Mouse (Mus musculus) kidney, postnatal 14 days (tissue): Measurements from ENCODE around the gene Timp3.
"Not testable (repeated sequence)": the region's sequence is repeated elsewhere in the genome, so short reads cannot be mapped to it uniquely, and the experiment has no call there.

ENCODE experiments used
- DNase-seq: peaks from one replicate; pipeline ENCODE4 v3.0.0; 2022; ENCODE audit warnings: mixed read lengths

Timp3 gene

DNA sequence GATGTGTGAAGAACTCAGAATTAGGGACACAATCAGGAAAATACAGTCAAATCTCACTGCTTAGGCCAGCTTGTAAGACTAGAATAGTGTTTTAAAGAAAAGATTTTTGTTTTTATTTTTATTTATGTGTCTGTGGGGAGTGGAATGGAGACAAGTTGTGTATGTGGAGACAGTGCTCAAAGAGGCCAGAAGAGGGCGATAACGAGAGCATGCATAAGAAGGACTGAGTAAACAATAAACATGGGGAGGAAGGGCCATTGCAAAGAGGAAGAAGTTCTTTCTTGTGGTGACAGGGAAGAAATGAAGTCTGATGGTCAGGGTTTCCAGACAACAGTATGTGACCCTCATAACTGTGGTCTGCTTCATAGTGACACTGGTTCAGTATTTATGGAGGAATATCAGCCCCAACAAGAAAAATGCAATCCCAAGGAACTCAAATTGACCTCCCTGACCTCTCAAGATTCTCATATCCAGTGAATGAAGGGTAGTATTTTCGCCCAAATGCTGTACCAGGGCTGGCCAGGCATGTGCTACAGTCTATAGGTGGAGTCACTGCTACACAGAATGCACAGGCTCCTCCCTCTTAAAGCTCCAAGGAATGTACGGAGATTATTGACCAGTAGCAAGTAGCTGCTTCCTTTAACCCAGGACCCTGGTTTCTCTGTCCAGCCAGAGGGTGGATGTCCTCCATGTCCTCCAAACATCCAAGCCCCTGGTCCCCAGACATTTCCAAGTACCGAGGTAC, 56.8 kb downstream of the Timp3 start:
- DNase-seq = peak; percentile 69

DNA sequence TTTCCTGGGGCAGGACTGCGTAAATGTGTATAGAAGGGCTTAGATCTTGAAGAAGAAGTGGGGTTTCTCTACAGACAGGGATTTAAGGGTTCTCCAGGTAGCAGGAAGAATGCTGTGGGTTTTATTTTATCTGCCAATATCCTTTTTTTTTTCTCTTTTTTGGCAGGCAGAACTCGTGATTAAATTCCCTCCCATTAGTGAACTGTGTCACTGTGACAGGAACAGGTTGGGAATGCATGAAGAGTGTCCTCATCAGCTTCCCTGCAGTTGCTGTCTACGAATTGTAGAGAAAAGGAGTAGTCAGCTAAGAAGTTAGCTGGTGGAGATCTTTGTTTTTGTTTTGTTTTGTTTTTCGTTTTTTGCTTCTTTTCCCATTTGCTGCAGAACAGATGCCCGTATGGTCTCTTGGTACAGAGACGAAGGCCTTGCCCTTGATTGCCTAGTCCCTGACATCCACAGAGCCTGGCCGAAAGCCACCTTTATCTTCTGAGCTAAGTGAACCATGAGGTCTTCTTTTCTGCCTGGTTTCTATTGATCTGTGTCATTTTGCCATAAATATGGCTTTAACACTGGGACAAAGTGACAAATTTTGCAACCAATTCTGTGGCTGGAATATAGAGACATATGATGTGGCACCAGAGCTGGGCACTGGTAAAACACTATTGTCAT, 58.3 kb downstream of the Timp3 start:
- DNase-seq = no peak

GRCm38 (mm10) chr10:86359208-86359607, 59.0 kb downstream of the Timp3 start:
- DNase-seq = no peak

GRCm38 (mm10) chr10:86359699-86360098, 59.5 kb downstream of the Timp3 start:
- no peak for DNase-seq

GRCm38 (mm10) chr10:86363669-86364309, 63.6 kb downstream of the Timp3 start:
- no peak for DNase-seq

GRCm38 (mm10) chr10:86365632-86366092, 65.5 kb downstream of the Timp3 start:
- DNase-seq = peak; percentile 87

DNA sequence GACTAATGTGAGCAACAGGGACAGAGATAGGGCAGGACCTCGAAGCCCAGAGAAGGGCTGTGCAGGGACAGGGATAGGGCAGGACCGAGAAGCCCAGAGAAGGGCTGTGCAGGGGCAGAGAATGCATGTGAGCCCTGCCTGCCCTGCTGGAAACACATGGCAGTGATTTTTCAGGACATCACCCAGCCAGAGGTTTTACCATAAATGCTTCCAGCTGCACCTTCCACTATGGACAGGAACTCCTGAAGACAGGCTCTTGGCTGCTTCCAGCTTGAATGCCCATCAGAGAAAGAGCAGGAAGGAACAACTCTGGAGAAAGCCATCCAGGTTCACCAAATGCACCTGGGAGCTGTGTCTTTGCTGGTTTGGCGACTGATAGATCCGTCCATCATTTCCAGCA, 67.2 kb downstream of the Timp3 start:
- DNase-seq = no peak

DNA sequence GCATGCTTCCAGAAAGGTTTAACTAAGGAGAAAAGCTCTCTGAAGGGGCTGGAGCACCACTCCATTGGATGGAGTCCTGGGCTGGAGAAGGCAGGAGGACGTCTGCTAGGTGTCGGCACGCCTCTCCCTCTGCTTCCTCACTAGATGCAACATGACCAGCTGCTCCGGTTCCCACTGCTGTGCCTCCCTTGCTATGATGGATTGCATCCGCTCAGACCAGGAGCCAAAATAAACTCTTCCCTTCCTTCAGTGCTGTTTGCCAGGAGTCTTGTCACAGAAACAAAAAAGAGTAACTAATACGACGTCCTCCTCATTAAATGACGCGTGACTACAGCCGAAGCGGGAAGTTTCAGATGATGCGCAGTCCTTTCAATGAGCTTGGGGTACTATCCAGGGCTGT, 68.6 kb downstream of the Timp3 start:
- DNase-seq = peak; percentile 86

DNA sequence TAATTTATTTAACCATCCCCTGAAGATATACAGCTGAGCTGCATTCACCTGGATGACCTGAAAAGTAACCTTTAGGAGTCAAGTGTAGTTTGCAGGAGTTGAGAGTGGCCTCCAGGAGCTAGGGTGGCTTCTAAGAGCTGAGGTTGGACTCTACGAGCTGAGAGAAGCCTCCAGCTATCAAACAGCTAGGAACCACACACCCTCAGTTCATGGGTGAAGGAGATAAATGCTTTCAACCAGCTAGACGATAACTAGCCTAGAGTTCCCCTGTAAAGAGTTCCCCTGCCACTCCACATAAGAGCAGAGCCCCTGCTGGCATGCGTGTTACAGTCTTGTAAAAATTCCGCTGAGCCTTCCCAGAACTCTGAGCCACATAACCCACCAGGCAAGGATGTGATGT, 69.2 kb downstream of the Timp3 start:
- no peak for DNase-seq

- DNase-seq = no peak
Observed at GRCm38 (mm10) chr10:86371561-86371960, 71.4 kb downstream of the Timp3 start.

DNA sequence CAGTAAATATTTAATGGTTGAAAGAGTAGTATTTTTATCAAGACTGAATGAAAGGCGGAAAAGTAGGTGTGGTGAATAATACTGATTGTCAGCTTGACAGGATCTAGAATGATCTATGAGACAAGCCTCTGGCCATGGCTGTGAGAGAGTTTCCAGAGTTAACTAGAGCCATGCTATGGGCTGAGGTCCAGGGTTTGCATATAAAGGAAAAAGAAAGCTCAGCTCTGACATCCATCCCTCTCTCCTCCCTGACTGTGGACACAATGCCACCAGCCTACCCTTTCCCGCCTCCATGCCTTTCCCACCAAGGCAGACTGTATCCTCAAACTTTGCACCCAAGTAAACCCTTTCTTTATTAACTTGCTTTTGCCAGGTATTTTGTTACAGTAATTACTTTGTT, 73.9 kb downstream of the Timp3 start:
- DNase-seq = no peak

GRCm38 (mm10) chr10:86375903-86376302, 75.7 kb downstream of the Timp3 start:
- DNase-seq = peak; percentile 66

DNA sequence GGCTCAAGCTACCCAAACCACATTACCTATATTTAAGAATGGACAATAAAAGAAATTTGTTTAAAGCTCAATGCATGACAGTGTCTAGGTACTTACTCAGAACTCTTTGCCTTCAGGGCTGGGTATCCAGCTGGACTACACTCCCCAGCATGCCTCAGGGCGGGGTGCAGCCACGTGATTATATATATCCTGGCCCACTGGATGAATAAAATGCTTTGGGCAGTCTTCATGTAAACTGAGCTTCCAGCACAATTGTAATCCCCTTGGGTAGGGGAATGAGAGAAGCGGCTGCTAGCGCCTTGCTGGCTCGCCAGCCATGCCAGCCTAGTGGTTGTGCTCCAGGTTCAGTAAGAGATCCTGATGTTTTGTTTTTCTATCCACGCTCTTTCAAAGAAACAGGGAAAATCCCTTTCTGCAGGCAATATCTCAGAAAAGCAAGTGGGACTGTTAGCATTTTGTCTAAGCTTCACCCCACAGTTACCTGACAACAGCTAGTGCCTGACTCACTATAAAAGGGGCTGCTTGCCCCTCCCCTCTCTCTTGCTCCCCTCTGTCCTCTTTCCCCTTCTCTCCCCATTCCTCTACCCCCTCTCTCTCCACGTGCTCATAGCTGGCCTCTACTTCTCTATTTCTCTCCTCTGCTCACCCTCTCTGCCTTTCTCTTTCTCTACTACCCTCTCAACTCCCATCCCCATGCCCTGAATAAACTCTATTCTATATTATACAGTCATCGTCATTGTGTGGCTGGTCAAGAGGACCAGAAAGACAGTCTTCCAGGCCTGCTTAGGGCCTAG, 76.4 kb downstream of the Timp3 start:
- no peak for DNase-seq

DNA sequence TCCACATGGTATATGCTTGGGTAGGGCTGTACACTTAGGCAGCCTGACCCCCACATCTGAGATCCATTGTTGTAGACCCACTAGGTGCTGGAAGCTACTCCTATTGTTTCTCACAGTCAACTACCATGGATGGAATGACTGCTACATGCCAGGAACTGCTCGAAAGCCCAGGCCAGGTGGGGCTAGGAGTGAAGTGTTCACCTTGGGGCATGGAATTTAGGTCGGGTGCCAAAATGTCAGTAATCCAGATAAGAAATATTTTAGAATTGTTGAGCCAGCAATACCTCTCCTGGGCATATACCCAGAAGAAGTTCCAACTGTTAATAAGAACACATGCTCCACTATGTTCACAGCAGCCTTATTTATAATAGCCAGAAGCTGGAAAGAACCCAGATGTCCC, 78.6 kb downstream of the Timp3 start:
- DNase-seq = not testable (repeated sequence)

DNA sequence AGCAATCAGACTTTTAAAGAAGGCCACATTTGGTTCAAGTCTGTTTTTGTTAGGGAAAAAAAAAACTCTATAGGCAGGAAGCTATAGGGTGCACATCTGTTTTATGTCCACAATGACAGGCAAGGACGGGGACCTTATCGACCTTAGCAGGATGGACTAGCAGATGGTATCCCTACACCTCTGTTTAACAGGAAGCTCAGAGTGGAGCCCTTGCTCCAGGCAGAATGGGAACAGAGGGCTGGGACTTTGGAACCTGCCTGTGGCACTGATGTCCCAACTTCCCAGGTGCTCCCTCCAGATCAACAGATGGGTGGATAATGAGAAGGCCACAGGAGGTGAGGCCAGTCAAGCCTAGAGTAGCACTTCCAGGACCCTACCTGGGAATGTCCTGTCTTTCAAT, 80.5 kb downstream of the Timp3 start:
- DNase-seq = no peak

GRCm38 (mm10) chr10:86381150-86381921, 81.2 kb downstream of the Timp3 start:
- no peak for DNase-seq

- no peak for DNase-seq
Observed at GRCm38 (mm10) chr10:86381922-86382260, 81.7 kb downstream of the Timp3 start.

GRCm38 (mm10) chr10:86384655-86385054, 84.5 kb downstream of the Timp3 start:
- no peak for DNase-seq

GRCm38 (mm10) chr10:86385656-86386055, 85.5 kb downstream of the Timp3 start:
- no peak for DNase-seq

DNA sequence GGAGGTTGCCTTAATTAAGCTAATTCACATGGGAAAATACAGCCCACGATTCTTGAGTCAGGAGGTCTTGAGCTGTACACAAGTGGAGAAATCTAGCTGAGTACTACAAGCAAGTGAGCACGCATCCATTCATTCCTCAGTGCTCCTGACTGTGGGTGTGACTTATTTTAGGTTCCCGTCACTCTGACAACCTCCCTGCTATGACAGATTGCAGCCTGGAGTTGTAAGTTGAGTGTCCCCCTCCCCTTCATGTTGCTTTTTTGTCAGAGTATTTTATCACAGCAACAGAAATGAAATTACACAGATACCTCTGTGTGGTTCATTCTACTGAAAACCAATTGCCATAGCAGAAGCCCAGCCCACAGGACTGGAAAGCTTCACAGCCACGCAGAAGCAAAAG, 86.1 kb downstream of the Timp3 start:
- no peak for DNase-seq

GRCm38 (mm10) chr10:86387821-86388440, 87.8 kb downstream of the Timp3 start:
- no peak for DNase-seq

- DNase-seq = no peak
Observed at GRCm38 (mm10) chr10:86388803-86389202, 88.6 kb downstream of the Timp3 start.
